In the genomic region with DNA sequence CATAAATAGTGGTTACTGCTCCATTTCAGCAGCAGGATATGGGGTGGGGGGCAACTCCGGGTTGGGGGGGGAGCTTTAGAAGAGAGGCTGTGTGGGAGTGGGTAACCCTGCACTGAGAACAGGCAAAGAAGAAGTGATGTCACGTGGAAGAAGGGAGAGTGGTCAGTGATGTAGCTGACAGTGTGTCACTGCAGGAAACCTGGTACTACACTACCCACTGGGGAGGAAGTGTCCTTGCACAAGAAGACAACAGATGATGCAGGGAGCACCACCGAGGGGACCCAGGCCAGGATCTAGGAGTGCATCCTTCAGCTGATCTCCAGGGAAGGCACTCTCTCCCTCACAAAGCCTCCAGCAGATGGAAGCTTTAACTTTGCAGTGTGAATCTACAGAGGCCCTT, we compare ENCODE assay signal across 29 mouse cellular contexts. TPM values are rescaled to one million over a fixed set of nuclear protein-coding genes. Genes with fewer than 3 reads are reported as not detected.
DNase-seq lines count a peak whose midpoint lies in the region; ATAC-seq and TF ChIP-seq lines count a peak whose summit lies in the region.
"Had no signal": no experiment of that assay in that cellular context is flagged by ENCODE, and none has a peak within 500 bp of the region (broad histone marks: within the 10 kb centered on the region; RNA-seq: fewer than 3 reads in every experiment).

No protein-coding gene starts in this region.

- no peak overlapping the region for H3K4me2 ChIP-seq in forebrain, embryonic 12.5 days
- no peak overlapping the region for H3K4me2 ChIP-seq in intestine, postnatal 0 days (replicated peaks; ENCODE audit: low read depth)

- no peak overlapping the region for H3K4me3 ChIP-seq in forebrain, embryonic 12.5 days (replicated peaks)
- no peak overlapping the region for H3K4me3 ChIP-seq in intestine, postnatal 0 days (ENCODE audit: low read depth, low read length)

- no peak overlapping the region for H3K9ac ChIP-seq in forebrain, embryonic 12.5 days
- H3K9ac ChIP-seq in intestine, postnatal 0 days (ENCODE audit: low read depth, low read length), result no peak overlapping the region

- no peaks in the 10 kb centered on the region for H3K9me3 ChIP-seq in forebrain, embryonic 12.5 days
- H3K9me3 ChIP-seq in intestine, postnatal 0 days (ENCODE audit: control insufficient read depth), result no peaks in the 10 kb centered on the region

- no peak for DNase-seq in right cerebral cortex, adult 18-20 months
- DNase-seq: adrenal gland, adult 2 months; adrenal gland, adult 8-10 months; adrenal gland, postnatal 10 days; adrenal gland, postnatal 14 days; adrenal gland, postnatal 25 days; adrenal gland, postnatal 36 days; B cell, adult 2 months; cerebellum, adult 11 months; cerebellum, adult 11-12 months; cerebellum, adult 18-20 months had no signal

- H3K27me3 ChIP-seq in forebrain, embryonic 12.5 days, result 0 out of 2 replicates have a peak, but pooled peaks cover 4% of the 10 kb centered on the region
- H3K27me3 ChIP-seq in intestine, postnatal 0 days (replicated peaks; ENCODE audit: control insufficient read depth, insufficient read depth, low read length), result no peaks in the 10 kb centered on the region

- TF ChIP-seq CTCF in intestine, postnatal 0 days (IDR thresholded peaks at IDR 0.05; ENCODE audit: low read depth), result no peak

- peak; percentile 83 for ATAC-seq in common myeloid progenitor, adult 5-6 weeks (replicated peaks; ENCODE audit: low read depth, poor library complexity, severe bottlenecking)
- peak; percentile 90 for ATAC-seq in granulocyte monocyte progenitor cell, adult 5-6 weeks (replicated peaks; ENCODE audit: poor library complexity, severe bottlenecking)
- peak; percentile 31 to 49; a peak in 1 of 4 replicates for ATAC-seq in hematopoietic stem cell, adult 5-6 weeks (replicated peaks in 1 of 2; ENCODE audit: insufficient read depth in 1 of 2, low FRiP score in 2 of 2, low TSS enrichment in 1 of 2, low read depth in 1 of 2, poor library complexity in 2 of 2, severe bottlenecking in 2 of 2)
- peak; percentile 88 for ATAC-seq in megakaryocyte progenitor cell, adult 5-6 weeks (replicated peaks; ENCODE audit: poor library complexity)
- ATAC-seq in forebrain, embryonic 12.5 days (ENCODE audit: low FRiP score), result no peak
- ATAC-seq in cerebellum, adult (ENCODE audit: insufficient number of reproducible peaks, low FRiP score, low TSS enrichment), result no peak
- no peak for ATAC-seq in intestine, postnatal 0 days
- ATAC-seq: activated CD4-positive, CD25-positive, alpha-beta regulatory T cell, adult 4 months; CD4-positive, CD25-positive, alpha-beta regulatory T cell, adult 4 months; Patski had no signal

- H3K36me3 ChIP-seq in forebrain, embryonic 12.5 days (replicated peaks), result no peaks in the 10 kb centered on the region
- H3K36me3 ChIP-seq in intestine, postnatal 0 days (ENCODE audit: control insufficient read depth, insufficient read depth), result no peaks in the 10 kb centered on the region
- H3K36me3 ChIP-seq: G1E had no signal

- H3K27ac ChIP-seq in forebrain, embryonic 12.5 days, result no peak overlapping the region
- no peak overlapping the region for H3K27ac ChIP-seq in intestine, postnatal 0 days (ENCODE audit: low read depth, low read length)

- no peaks in the 10 kb centered on the region for H3K4me1 ChIP-seq in forebrain, embryonic 12.5 days
- no peaks in the 10 kb centered on the region for H3K4me1 ChIP-seq in intestine, postnatal 0 days (replicated peaks; ENCODE audit: control insufficient read depth, insufficient read depth, low read length)

- 77% methylated on average over 3 of the region's 3 CpGs for WGBS in forebrain, embryonic 12.5 days
- 73% methylated on average over 3 of the region's 3 CpGs for WGBS in intestine, postnatal 0 days

RNA-seq across cellular contexts. Expression of gene Tcl1b1, which starts 7.2 kb away (rescaled TPM):
- not detected in 2 replicates for total RNA-seq in common myeloid progenitor, adult 5-6 weeks (2017)
- total RNA-seq in granulocyte monocyte progenitor cell, adult 5-6 weeks (2014; fragmentation: Nextera tagmentation), result not detected in 2 replicates
- not detected in 2 replicates for total RNA-seq in granulocyte monocyte progenitor cell, adult 5-6 weeks (2017)
- not detected in 2 replicates for total RNA-seq in hematopoietic stem cell, adult 5-6 weeks (2017)
- total RNA-seq in megakaryocyte progenitor cell, adult 5-6 weeks (2015), result not detected in 2 replicates
- total RNA-seq in megakaryocyte progenitor cell, adult 5-6 weeks (2017), result not detected in 2 replicates
- polyA plus RNA-seq in forebrain, embryonic 12.5 days (2016; fragmentation: Nextera tagmentation; extraction: Ambion mirVana), result not detected in 2 replicates
- polyA plus RNA-seq in intestine, postnatal 0 days (2015; fragmentation: Nextera tagmentation; extraction: Ambion mirVana), result not detected in 2 replicates
- total RNA-seq: adrenal gland, adult 18-20 months; adrenal gland, adult 2 months; adrenal gland, adult 8-10 months; adrenal gland, postnatal 10 days; adrenal gland, postnatal 14 days; adrenal gland, postnatal 25 days; adrenal gland, postnatal 36 days; adrenal gland, postnatal 4 days; CH12.LX; ES-E14; G1E; MEL had no signal
- polyA plus RNA-seq: activated CD4-positive, CD25-positive, alpha-beta regulatory T cell, adult 4 months; adrenal gland, adult 2 months; brain, embryonic 14.5 days; C2C12; CD4-positive, CD25-positive, alpha-beta regulatory T cell, adult 4 months; G1E; Patski had no signal

RNA-seq across cellular contexts. Expression of gene Tcl1b5, which starts 9.4 kb away (rescaled TPM):
- not detected in 2 replicates for total RNA-seq in common myeloid progenitor, adult 5-6 weeks (2017)
- not detected in 2 replicates for total RNA-seq in granulocyte monocyte progenitor cell, adult 5-6 weeks (2014; fragmentation: Nextera tagmentation)
- not detected in 2 replicates for total RNA-seq in granulocyte monocyte progenitor cell, adult 5-6 weeks (2017)
- not detected in 2 replicates for total RNA-seq in hematopoietic stem cell, adult 5-6 weeks (2017)
- total RNA-seq in megakaryocyte progenitor cell, adult 5-6 weeks (2015), result not detected in 2 replicates
- total RNA-seq in megakaryocyte progenitor cell, adult 5-6 weeks (2017), result not detected in 2 replicates
- polyA plus RNA-seq in forebrain, embryonic 12.5 days (2016; fragmentation: Nextera tagmentation; extraction: Ambion mirVana), result not detected in 2 replicates
- polyA plus RNA-seq in intestine, postnatal 0 days (2015; fragmentation: Nextera tagmentation; extraction: Ambion mirVana), result not detected in 2 replicates
- total RNA-seq: adrenal gland, adult 18-20 months; adrenal gland, adult 2 months; adrenal gland, adult 8-10 months; adrenal gland, postnatal 10 days; adrenal gland, postnatal 14 days; adrenal gland, postnatal 25 days; adrenal gland, postnatal 36 days; adrenal gland, postnatal 4 days; CH12.LX; ES-E14; G1E; MEL had no signal
- polyA plus RNA-seq: activated CD4-positive, CD25-positive, alpha-beta regulatory T cell, adult 4 months; adrenal gland, adult 2 months; brain, embryonic 14.5 days; C2C12; CD4-positive, CD25-positive, alpha-beta regulatory T cell, adult 4 months; G1E; Patski had no signal

RNA-seq across cellular contexts. Expression of gene Tcl1b2, which starts 20.9 kb away (rescaled TPM):
- total RNA-seq in common myeloid progenitor, adult 5-6 weeks (2017), result not detected in 2 replicates
- total RNA-seq in granulocyte monocyte progenitor cell, adult 5-6 weeks (2014; fragmentation: Nextera tagmentation), result not detected in 2 replicates
- total RNA-seq in granulocyte monocyte progenitor cell, adult 5-6 weeks (2017), result not detected in 2 replicates
- not detected in 2 replicates for total RNA-seq in hematopoietic stem cell, adult 5-6 weeks (2017)
- total RNA-seq in megakaryocyte progenitor cell, adult 5-6 weeks (2015), result not detected in 2 replicates
- not detected in 2 replicates for total RNA-seq in megakaryocyte progenitor cell, adult 5-6 weeks (2017)
- not detected in 2 replicates for polyA plus RNA-seq in forebrain, embryonic 12.5 days (2016; fragmentation: Nextera tagmentation; extraction: Ambion mirVana)
- not detected in 2 replicates for polyA plus RNA-seq in intestine, postnatal 0 days (2015; fragmentation: Nextera tagmentation; extraction: Ambion mirVana)
- total RNA-seq: adrenal gland, adult 18-20 months; adrenal gland, adult 2 months; adrenal gland, adult 8-10 months; adrenal gland, postnatal 10 days; adrenal gland, postnatal 14 days; adrenal gland, postnatal 25 days; adrenal gland, postnatal 36 days; adrenal gland, postnatal 4 days; CH12.LX; ES-E14; G1E; MEL had no signal
- polyA plus RNA-seq: activated CD4-positive, CD25-positive, alpha-beta regulatory T cell, adult 4 months; adrenal gland, adult 2 months; C2C12; CD4-positive, CD25-positive, alpha-beta regulatory T cell, adult 4 months; G1E; Patski had no signal

RNA-seq across cellular contexts. Expression of gene Tcl1b3, which starts 24.1 kb away (rescaled TPM):
- total RNA-seq in common myeloid progenitor, adult 5-6 weeks (2017), result not detected in 2 replicates
- not detected in 2 replicates for total RNA-seq in granulocyte monocyte progenitor cell, adult 5-6 weeks (2014; fragmentation: Nextera tagmentation)
- not detected in 2 replicates for total RNA-seq in granulocyte monocyte progenitor cell, adult 5-6 weeks (2017)
- total RNA-seq in hematopoietic stem cell, adult 5-6 weeks (2017), result not detected in 2 replicates
- not detected in 2 replicates for total RNA-seq in megakaryocyte progenitor cell, adult 5-6 weeks (2015)
- total RNA-seq in megakaryocyte progenitor cell, adult 5-6 weeks (2017), result not detected in 2 replicates
- not detected in 2 replicates for polyA plus RNA-seq in forebrain, embryonic 12.5 days (2016; fragmentation: Nextera tagmentation; extraction: Ambion mirVana)
- polyA plus RNA-seq in intestine, postnatal 0 days (2015; fragmentation: Nextera tagmentation; extraction: Ambion mirVana), result not detected in 2 replicates
- total RNA-seq: adrenal gland, adult 18-20 months; adrenal gland, adult 2 months; adrenal gland, adult 8-10 months; adrenal gland, postnatal 10 days; adrenal gland, postnatal 14 days; adrenal gland, postnatal 25 days; adrenal gland, postnatal 36 days; adrenal gland, postnatal 4 days; CH12.LX; ES-E14; G1E; MEL had no signal
- polyA plus RNA-seq: activated CD4-positive, CD25-positive, alpha-beta regulatory T cell, adult 4 months; adrenal gland, adult 2 months; brain, embryonic 14.5 days; C2C12; CD4-positive, CD25-positive, alpha-beta regulatory T cell, adult 4 months; G1E; Patski had no signal

RNA-seq across cellular contexts. Expression of gene Tcl1b4, which starts 35.0 kb away (rescaled TPM):
- total RNA-seq in common myeloid progenitor, adult 5-6 weeks (2017), result not detected in 2 replicates
- not detected in 2 replicates for total RNA-seq in granulocyte monocyte progenitor cell, adult 5-6 weeks (2014; fragmentation: Nextera tagmentation)
- total RNA-seq in granulocyte monocyte progenitor cell, adult 5-6 weeks (2017), result not detected in 2 replicates
- total RNA-seq in hematopoietic stem cell, adult 5-6 weeks (2017), result not detected in 2 replicates
- not detected in 2 replicates for total RNA-seq in megakaryocyte progenitor cell, adult 5-6 weeks (2015)
- total RNA-seq in megakaryocyte progenitor cell, adult 5-6 weeks (2017), result not detected in 2 replicates
- not detected in 2 replicates for polyA plus RNA-seq in forebrain, embryonic 12.5 days (2016; fragmentation: Nextera tagmentation; extraction: Ambion mirVana)
- polyA plus RNA-seq in intestine, postnatal 0 days (2015; fragmentation: Nextera tagmentation; extraction: Ambion mirVana), result not detected in 2 replicates
- total RNA-seq: adrenal gland, adult 18-20 months; adrenal gland, adult 2 months; adrenal gland, adult 8-10 months; adrenal gland, postnatal 10 days; adrenal gland, postnatal 14 days; adrenal gland, postnatal 25 days; adrenal gland, postnatal 36 days; adrenal gland, postnatal 4 days; CH12.LX; ES-E14; MEL had no signal
- polyA plus RNA-seq: activated CD4-positive, CD25-positive, alpha-beta regulatory T cell, adult 4 months; adrenal gland, adult 2 months; brain, embryonic 14.5 days; C2C12; CD4-positive, CD25-positive, alpha-beta regulatory T cell, adult 4 months; G1E; Patski had no signal

Comparison
In these comparisons a context has a peak if more than half of its experiments do, and no peak if none do; other contexts are left out.
1. ATAC-seq: peak in common myeloid progenitor, adult 5-6 weeks (single experiment), granulocyte monocyte progenitor cell, adult 5-6 weeks (single experiment), hematopoietic stem cell, adult 5-6 weeks (2 of 2) and megakaryocyte progenitor cell, adult 5-6 weeks (single experiment); none in forebrain, embryonic 12.5 days (single experiment), cerebellum, adult (single experiment) and intestine, postnatal 0 days (single experiment).